16 mouse cellular contexts compared by ENCODE assay signal in genomic region chr2:169297226-169297625, GRCm38 (mm10).
DNase-seq lines count a peak whose midpoint lies in the region; ATAC-seq and TF ChIP-seq lines count a peak whose summit lies in the region.
"Had no signal": no experiment of that assay in that cellular context is flagged by ENCODE, and none has a peak within 500 bp of the region (broad histone marks: within the 10 kb centered on the region; RNA-seq: fewer than 3 reads in every experiment).

No protein-coding gene starts in this region.

- no peak for DNase-seq in forebrain, embryonic 10.5 days (ENCODE audit: extremely low spot score, low spot score)
- DNase-seq in forebrain, embryonic 11.5 days (ENCODE audit: low spot score), result no peak
- peak; percentile 69 for DNase-seq in brain, embryonic 14.5 days (ENCODE audit: low read depth)
- DNase-seq in hindbrain, embryonic 11.5 days (ENCODE audit: low spot score), result peak; percentile 48
- no peak for DNase-seq in midbrain, postnatal 0 days (ENCODE audit: low spot score)
- DNase-seq in T-cell, adult 2 months (ENCODE audit: low spot score), result no peak
- no peak for DNase-seq in cerebellum, adult 11 months
- DNase-seq in frontal cortex, postnatal 25 days (ENCODE audit: low spot score in 2 of 2), result no peak
- DNase-seq: cerebellum, adult 9-11 months; kidney, adult 11 months; thymus, postnatal 36 days had no signal

- TF ChIP-seq CTCF in brain, embryonic 14.5 days (IDR thresholded peaks at IDR 0.05; ENCODE audit: borderline replicate concordance, extremely low read depth, insufficient read depth, insufficient read length), result peak; percentile 20; the same call in 1 of the 2 replicates
- peak; percentile 56 for TF ChIP-seq CTCF in midbrain, postnatal 0 days (IDR thresholded peaks at IDR 0.05)

- no peak overlapping the region for H3K4me2 ChIP-seq in forebrain, embryonic 11.5 days (ENCODE audit: low read depth, low read length, severe bottlenecking)
- no peak overlapping the region for H3K4me2 ChIP-seq in hindbrain, embryonic 11.5 days (replicated peaks; ENCODE audit: low read depth, low read length)
- no peak overlapping the region for H3K4me2 ChIP-seq in midbrain, postnatal 0 days (ENCODE audit: low read depth, low read length, poor library complexity, severe bottlenecking)
- H3K4me2 ChIP-seq: liver, embryonic 15.5 days had no signal

- H3K27ac ChIP-seq in forebrain, embryonic 10.5 days, result peak overlapping the region; percentile 27
- no peak overlapping the region for H3K27ac ChIP-seq in forebrain, embryonic 11.5 days (ENCODE audit: low read depth, low read length)
- peak overlapping the region; percentile 75 for H3K27ac ChIP-seq in hindbrain, embryonic 11.5 days (ENCODE audit: low read depth, low read length)
- H3K27ac ChIP-seq in midbrain, postnatal 0 days (ENCODE audit: low read depth, low read length), result no peak overlapping the region
- H3K27ac ChIP-seq: embryonic facial prominence, embryonic 12.5 days; limb, embryonic 12.5 days; liver, embryonic 15.5 days had no signal

- no peaks in the 10 kb centered on the region for H3K36me3 ChIP-seq in forebrain, embryonic 10.5 days (replicated peaks)
- H3K36me3 ChIP-seq in forebrain, embryonic 11.5 days (ENCODE audit: control insufficient read depth, insufficient read depth, low read length), result no peaks in the 10 kb centered on the region
- no peaks in the 10 kb centered on the region for H3K36me3 ChIP-seq in hindbrain, embryonic 11.5 days (ENCODE audit: control insufficient read depth, insufficient read depth, low read length)
- no peaks in the 10 kb centered on the region for H3K36me3 ChIP-seq in midbrain, postnatal 0 days (ENCODE audit: insufficient read depth, low read length)
- H3K36me3 ChIP-seq: embryonic facial prominence, embryonic 12.5 days; limb, embryonic 12.5 days; liver, embryonic 15.5 days; stomach, embryonic 15.5 days had no signal

- H3K4me3 ChIP-seq in forebrain, embryonic 10.5 days, result no peak overlapping the region
- no peak overlapping the region for H3K4me3 ChIP-seq in forebrain, embryonic 11.5 days (ENCODE audit: low read depth, low read length)
- no peak overlapping the region for H3K4me3 ChIP-seq in hindbrain, embryonic 11.5 days (ENCODE audit: low read depth, low read length)
- no peak overlapping the region for H3K4me3 ChIP-seq in midbrain, postnatal 0 days (ENCODE audit: low read depth, low read length)
- H3K4me3 ChIP-seq: embryonic facial prominence, embryonic 12.5 days; limb, embryonic 12.5 days; liver, embryonic 15.5 days had no signal

- no peaks in the 10 kb centered on the region for H3K9me3 ChIP-seq in forebrain, embryonic 10.5 days
- no peaks in the 10 kb centered on the region for H3K9me3 ChIP-seq in forebrain, embryonic 11.5 days (ENCODE audit: control insufficient read depth, low read length)
- no peaks in the 10 kb centered on the region for H3K9me3 ChIP-seq in hindbrain, embryonic 11.5 days (ENCODE audit: control insufficient read depth, low read length)
- H3K9me3 ChIP-seq in midbrain, postnatal 0 days (ENCODE audit: low read length), result no peaks in the 10 kb centered on the region
- H3K9me3 ChIP-seq: embryonic facial prominence, embryonic 12.5 days; limb, embryonic 12.5 days; liver, embryonic 15.5 days; stomach, embryonic 15.5 days had no signal

- H3K4me1 ChIP-seq in forebrain, embryonic 10.5 days, result peaks cover 32% of the 10 kb centered on the region
- peaks cover 8% of the 10 kb centered on the region; the same call in 1 of the 2 replicates for H3K4me1 ChIP-seq in forebrain, embryonic 11.5 days (replicated peaks; ENCODE audit: control insufficient read depth, insufficient read depth, low read length)
- peaks cover 2% of the 10 kb centered on the region; the same call in 1 of the 2 replicates for H3K4me1 ChIP-seq in hindbrain, embryonic 11.5 days (replicated peaks; ENCODE audit: control insufficient read depth, insufficient read depth, low read length)
- peaks cover 17% of the 10 kb centered on the region; the same call in 1 of the 2 replicates for H3K4me1 ChIP-seq in midbrain, postnatal 0 days (ENCODE audit: insufficient read depth, low read length)
- H3K4me1 ChIP-seq: liver, embryonic 15.5 days had no signal

- no peak for TF ChIP-seq POLR2A in brain, embryonic 14.5 days (IDR thresholded peaks at IDR 0.05; ENCODE audit: borderline replicate concordance, extremely low read depth, insufficient read depth, insufficient read length, poor library complexity, severe bottlenecking)

- no peak overlapping the region for H3K9ac ChIP-seq in forebrain, embryonic 11.5 days (ENCODE audit: low read length)
- no peak overlapping the region for H3K9ac ChIP-seq in hindbrain, embryonic 11.5 days (ENCODE audit: low read depth, low read length)
- H3K9ac ChIP-seq in midbrain, postnatal 0 days (replicated peaks; ENCODE audit: low read length, poor library complexity, severe bottlenecking), result no peak overlapping the region
- H3K9ac ChIP-seq: embryonic facial prominence, embryonic 12.5 days; limb, embryonic 12.5 days; liver, embryonic 15.5 days; stomach, embryonic 15.5 days had no signal

- 83% methylated on average over 4 of the region's 4 CpGs for WGBS in forebrain, embryonic 10.5 days
- 73% methylated on average over 4 of the region's 4 CpGs for WGBS in forebrain, embryonic 11.5 days
- 56% methylated on average over 4 of the region's 4 CpGs for WGBS in hindbrain, embryonic 11.5 days
- WGBS in midbrain, postnatal 0 days, result 56% methylated on average over 4 of the region's 4 CpGs

- H3K27me3 ChIP-seq in forebrain, embryonic 10.5 days (ENCODE audit: poor library complexity, severe bottlenecking), result no peaks in the 10 kb centered on the region
- no peaks in the 10 kb centered on the region for H3K27me3 ChIP-seq in forebrain, embryonic 11.5 days (ENCODE audit: control insufficient read depth, insufficient read depth, low read length)
- H3K27me3 ChIP-seq in hindbrain, embryonic 11.5 days (ENCODE audit: control insufficient read depth, insufficient read depth, low read length), result no peaks in the 10 kb centered on the region
- H3K27me3 ChIP-seq in midbrain, postnatal 0 days (ENCODE audit: insufficient read depth, low read length), result no peaks in the 10 kb centered on the region
- H3K27me3 ChIP-seq: embryonic facial prominence, embryonic 12.5 days; limb, embryonic 12.5 days; liver, embryonic 15.5 days; stomach, embryonic 15.5 days had no signal

- ATAC-seq in forebrain, embryonic 11.5 days (replicated peaks; ENCODE audit: low FRiP score), result no peak
- no peak for ATAC-seq in hindbrain, embryonic 11.5 days (ENCODE audit: low FRiP score)
- no peak for ATAC-seq in midbrain, postnatal 0 days (ENCODE audit: low FRiP score)
- ATAC-seq: Patski had no signal

Comparison
In these comparisons a context has a peak if more than half of its experiments do, and no peak if none do; other contexts are left out.
1. H3K27ac ChIP-seq: peak in forebrain, embryonic 10.5 days (single experiment) and hindbrain, embryonic 11.5 days (single experiment); none in forebrain, embryonic 11.5 days (single experiment) and midbrain, postnatal 0 days (single experiment).
2. DNase-seq: peak in brain, embryonic 14.5 days (single experiment) and hindbrain, embryonic 11.5 days (single experiment); none in forebrain, embryonic 10.5 days (single experiment), forebrain, embryonic 11.5 days (single experiment), midbrain, postnatal 0 days (single experiment), T-cell, adult 2 months (single experiment), cerebellum, adult 11 months (single experiment) and frontal cortex, postnatal 25 days (0 of 2).